Mouse (Mus musculus) neutrophil, adult 59 days (primary cell): ENCODE data around the gene Iqub. TPM values are rescaled to one million over a fixed set of nuclear protein-coding genes. Genes with fewer than 3 reads are reported as not detected.

Experiments used
- total RNA-seq, 2 experiments: library from RNA; stranded (reverse); gene quantifications; 1 replicate in 1 of 2; 2 replicates in 1 of 2; pipeline ENCODE4 v1.2.4; 2023

The Iqub gene
- not detected for total RNA-seq

GRCm38 (mm10) chr6:24514552-24515284, at the start of gene Iqub:
TSS of gene Iqub (minus strand) at chr6:24515067.

GRCm38 (mm10) chr6:24528064-24528243, 13.1 kb upstream of the Iqub start, which contains the start of gene Asb15:
TSS of gene Asb15 (plus strand) at chr6:24528144.

GRCm38 (mm10) chr6:24527155-24528063, 12.5 kb upstream of the Iqub start, which contains the start of gene Ndufa5:
TSS of gene Ndufa5 (minus strand) at chr6:24528013.

Other genes with a start within 250 kb of the Iqub start
- gene Ndufa5, start 12.9 kb upstream of the Iqub start, total RNA-seq, result 10 to 100 TPM; 32.4 to 34.2 TPM
- not detected for gene Asb15, start 13.1 kb upstream of the Iqub start, total RNA-seq
- gene Lmod2, start 82.7 kb upstream of the Iqub start, total RNA-seq, result not detected
- gene Wasl, start 149.9 kb upstream of the Iqub start, total RNA-seq, result 10 to 100 TPM; 25.2 to 25.5 TPM
- gene Hyal6, start 218.2 kb upstream of the Iqub start, total RNA-seq, result not detected
- not detected for gene Hyal4, start 233.3 kb upstream of the Iqub start, total RNA-seq